Mouse (Mus musculus): ENCODE measurements around the gene Itgb4.

- TF ChIP-seq POLR2A (IDR thresholded peaks at IDR 0.05; ENCODE audit: borderline replicate concordance, low read depth, low read length) (no peak), CTCF (IDR thresholded peaks at IDR 0.05; ENCODE audit: low read depth, low read length) (no peak)
Measured at GRCm38 (mm10) chr11:116053510-116054229, 79.2 kb downstream of the Itgb4 start.
